Mouse (Mus musculus) heart, postnatal 0 days (tissue): ENCODE measurements around the gene Snx21.

Source experiments
- CTCF ChIP-seq: IDR thresholded peaks from 2 replicates; pipeline ENCODE4 v1.5.1; 2016; ENCODE audit warnings: antibody characterized with exemption, control low read depth, low read depth
- EP300 ChIP-seq: IDR thresholded peaks from 2 replicates; pipeline ENCODE4 v1.6.1; 2016; ENCODE audit warnings: antibody characterized with exemption, low read depth

- TF ChIP-seq EP300 (no peak), CTCF (no peak)
Observed at GRCm38 (mm10) chr2:164823969-164824368, 38.3 kb downstream of the Snx21 start.
